Mouse (Mus musculus) thymus, postnatal 14 days (tissue): ENCODE measurements around the gene Hspb2.
A peak's percentile ranks its signal among the peaks of the same experiment; 100 is the strongest.

Experiments
- DNase-seq: peaks from one replicate; pipeline ENCODE4 v3.0.0; 2021

Hspb2 gene

DNA sequence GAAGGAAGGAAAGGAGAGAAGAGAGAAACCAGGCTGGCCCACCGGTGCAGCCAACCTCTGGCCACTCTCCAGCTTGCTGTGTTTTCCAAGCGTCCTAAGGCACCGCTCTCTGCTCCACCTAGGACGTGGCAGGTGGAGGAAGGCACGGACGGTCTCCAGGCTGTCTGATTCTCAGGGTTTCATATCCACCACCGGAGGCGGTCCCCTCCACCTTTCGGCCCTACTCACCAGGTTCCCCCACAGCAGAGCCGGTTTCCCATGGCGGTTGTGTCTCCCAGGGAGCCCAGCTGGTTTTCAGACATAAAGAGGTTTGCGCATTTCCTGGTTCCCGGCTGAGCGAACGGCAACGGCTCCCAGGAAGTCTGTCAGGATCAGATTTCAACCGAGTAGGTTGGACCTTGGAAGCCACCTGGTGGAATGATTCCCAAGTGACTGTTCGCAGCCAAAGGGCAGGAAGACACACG, 5.9 kb downstream of the Hspb2 start, which contains the start of gene 2310030G06Rik:
Gene 2310030G06Rik (minus strand): TSS at position 323 of the 464 bp plus-strand sequence.
- DNase-seq = no peak

DNA sequence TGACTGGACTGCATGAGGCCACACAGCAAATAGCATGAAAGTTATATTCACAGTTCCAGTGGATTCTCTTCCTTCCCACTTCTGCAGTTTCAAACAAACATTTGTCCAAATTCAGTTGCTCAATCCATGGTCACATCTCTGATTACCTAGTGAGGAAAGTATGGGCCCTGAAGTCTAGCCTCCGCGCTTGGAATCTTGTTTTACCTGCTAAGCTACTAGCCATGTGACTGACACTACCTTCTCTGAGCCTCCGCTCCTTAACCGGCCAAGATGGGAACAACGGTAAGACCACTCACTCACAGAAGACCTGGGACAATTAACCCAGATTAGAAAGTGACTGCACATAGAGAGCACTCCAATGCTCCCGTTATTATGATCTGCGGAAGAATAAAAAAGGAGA, 6.3 kb downstream of the Hspb2 start:
- DNase-seq = no peak

DNA sequence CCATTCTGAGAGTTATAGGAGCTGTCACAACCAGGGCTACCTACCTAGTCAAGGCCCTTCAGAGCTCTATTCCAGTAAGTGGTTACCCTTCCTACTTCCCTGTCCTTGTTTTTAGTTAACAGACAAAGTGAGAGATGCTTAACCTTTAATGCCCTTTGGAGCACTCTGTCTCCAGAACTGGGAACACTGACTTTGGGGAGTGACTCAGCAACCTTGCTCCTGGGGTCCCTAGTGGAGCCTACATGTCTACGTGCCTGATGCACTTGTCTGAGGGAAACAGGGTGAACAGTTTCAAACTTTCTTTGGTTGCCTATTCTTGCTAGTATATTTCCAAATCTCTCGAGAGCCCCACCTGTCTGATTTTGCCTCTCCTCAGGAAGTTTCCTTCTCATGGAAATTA, 9.4 kb downstream of the Hspb2 start:
- DNase-seq = no peak

DNA sequence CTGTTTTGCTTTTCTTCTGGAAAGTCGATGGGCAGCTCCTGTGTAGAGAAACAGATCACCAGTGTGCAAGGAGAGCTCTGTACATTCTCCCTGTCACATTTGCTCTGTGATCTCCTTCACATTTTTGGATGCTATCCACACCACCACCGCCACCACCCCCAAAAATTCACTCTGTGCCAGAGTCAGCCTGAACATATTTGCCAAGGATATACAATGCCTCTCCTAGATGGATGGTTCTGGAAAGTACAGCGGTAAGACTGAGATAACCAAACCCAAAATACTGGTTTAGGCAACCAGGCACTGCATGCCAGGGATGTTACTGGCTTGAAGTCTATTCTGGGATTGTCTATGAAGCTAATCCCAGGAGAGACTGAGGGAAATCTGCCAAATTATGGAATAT, 9.9 kb downstream of the Hspb2 start:
- DNase-seq = no peak

GRCm38 (mm10) chr9:50740867-50741784, 11.0 kb downstream of the Hspb2 start:
- no peak for DNase-seq

GRCm38 (mm10) chr9:50738914-50739870, 13.0 kb downstream of the Hspb2 start, which contains the start of gene Dixdc1:
Gene Dixdc1, minus strand, starts transcription at chr9:50739517.
- peak; percentile 83 for DNase-seq

DNA sequence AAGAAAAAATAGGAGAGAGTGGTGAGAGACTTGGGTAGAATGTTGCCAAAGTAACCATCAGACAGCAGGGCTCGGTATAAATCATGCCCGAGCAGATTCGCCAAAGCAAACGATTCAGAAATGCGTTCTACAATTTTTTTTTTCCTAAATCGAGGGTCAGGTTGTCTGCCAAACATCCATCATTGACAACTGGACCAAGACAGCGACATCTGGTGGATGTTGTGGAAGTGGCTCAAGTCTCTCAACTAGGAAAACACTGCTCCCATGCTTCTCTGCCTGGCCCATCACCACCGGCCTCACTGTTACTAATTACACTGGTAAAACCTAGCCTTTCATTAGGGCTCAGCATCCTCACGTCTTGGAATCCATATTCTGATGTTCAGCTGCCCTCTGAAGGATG, 17.2 kb downstream of the Hspb2 start:
- no peak for DNase-seq

- DNase-seq = no peak
These were observed 19.6 kb downstream of the Hspb2 start for GRCm38 (mm10) chr9:50732560-50732959.

DNA sequence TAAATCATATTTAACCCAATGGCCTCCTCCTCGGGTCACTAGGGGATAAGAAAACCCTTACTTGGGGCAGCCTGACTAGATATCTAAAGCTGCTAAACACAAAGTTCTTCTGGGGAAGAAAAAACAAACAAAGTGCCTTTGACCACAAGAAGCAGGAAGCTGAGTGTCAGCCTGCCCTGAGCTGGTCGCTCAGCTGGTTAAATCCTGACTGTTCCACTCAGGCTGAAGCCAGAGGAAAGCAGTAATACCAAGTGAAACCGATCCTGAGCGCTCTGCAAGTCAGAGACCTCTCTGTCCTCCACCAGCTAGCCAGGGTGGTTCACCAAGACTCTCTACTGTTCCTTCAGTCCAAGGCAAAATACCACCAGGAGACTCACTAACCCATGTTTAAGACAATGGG, 22.6 kb downstream of the Hspb2 start:
- DNase-seq = no peak

- peak; percentile 52 for DNase-seq
These were observed 24.1 kb downstream of the Hspb2 start for GRCm38 (mm10) chr9:50727925-50728651.

- no peak for DNase-seq
These were observed 24.8 kb downstream of the Hspb2 start for GRCm38 (mm10) chr9:50727171-50727924.

DNA sequence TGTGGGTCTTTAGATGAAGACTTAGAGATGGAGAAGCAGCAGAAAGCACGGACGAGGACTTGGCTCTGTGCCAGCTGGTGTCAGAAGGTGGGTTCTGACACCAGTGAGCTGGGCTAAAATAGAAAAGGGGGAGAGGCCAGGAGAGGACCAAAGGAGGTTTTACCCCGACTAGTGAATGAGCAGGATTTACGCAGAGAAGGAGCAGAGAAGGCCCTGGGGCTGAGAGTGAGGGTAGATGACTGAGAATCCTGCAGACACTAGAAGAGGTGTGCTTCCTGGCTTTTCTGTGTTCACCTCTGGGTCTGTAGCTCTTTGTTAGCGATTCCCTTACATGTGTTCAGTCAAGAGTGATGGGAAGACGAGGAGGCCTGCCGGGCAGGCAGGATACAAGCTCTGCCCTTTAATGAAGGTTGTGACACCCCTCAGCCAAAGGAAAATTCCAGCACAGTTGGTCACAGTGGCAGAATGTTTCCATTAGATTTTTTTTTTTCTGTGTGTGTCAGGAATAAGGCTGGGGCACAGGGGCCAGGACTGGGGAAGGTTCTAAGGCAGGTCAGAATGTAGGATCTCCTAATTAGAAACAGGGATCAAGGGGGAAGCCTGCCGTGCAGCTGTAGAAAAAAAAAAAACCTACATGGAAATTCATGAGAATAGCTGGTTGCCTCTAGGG, 26.1 kb downstream of the Hspb2 start:
- no peak for DNase-seq

DNA sequence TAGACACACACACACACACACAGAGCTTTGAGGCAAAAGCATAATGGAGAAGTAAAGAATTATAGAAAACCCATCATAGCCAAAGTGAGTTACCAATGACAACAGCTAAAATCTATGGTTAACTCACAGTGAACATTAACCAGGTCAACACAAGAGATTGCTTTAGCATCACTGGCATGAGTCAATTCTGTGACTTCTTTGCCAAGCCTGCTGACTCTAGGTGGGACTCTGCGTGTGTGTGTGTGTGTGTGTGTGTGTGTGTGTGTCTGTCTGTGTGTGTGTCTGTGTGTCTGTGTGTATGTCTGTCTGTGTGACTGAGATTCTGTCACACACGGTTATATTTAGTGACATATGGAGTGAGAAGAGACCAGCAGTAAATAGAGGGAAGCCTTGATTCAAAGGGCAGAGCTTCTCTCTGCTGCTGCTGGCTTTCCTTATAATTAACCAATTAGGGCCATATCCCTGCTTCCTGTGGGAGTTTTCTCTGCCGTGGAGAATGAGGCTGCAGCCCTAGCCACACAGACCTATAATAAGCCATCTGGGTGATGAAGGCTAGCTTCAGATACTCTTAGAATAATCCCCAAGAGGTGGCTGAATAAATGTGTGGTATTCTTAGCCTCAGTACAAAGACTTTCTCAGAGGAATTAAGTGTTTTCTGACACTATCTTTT, 27.4 kb downstream of the Hspb2 start:
- DNase-seq = no peak

DNA sequence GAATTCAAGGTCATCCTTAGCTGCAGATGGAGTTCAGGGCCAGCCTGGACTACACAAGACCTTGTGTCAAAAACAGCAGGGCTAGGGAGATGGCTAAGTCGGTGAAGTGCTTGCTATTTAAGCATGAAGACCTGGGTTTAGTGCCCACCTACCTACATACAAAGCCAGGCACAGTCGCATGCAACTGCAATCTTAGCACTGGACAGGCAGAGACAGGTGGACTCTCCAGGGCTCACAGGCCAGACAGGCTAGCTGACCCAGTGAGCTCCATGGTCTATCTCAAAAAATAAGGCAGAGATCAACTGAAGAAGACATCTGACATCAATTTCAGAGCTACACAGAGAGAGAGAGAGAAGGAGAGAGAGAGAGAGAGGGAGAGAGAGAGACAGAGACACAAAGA, 28.0 kb downstream of the Hspb2 start:
- DNase-seq = no peak

- no peak for DNase-seq
These were observed 28.7 kb downstream of the Hspb2 start for GRCm38 (mm10) chr9:50723406-50723805.

DNA sequence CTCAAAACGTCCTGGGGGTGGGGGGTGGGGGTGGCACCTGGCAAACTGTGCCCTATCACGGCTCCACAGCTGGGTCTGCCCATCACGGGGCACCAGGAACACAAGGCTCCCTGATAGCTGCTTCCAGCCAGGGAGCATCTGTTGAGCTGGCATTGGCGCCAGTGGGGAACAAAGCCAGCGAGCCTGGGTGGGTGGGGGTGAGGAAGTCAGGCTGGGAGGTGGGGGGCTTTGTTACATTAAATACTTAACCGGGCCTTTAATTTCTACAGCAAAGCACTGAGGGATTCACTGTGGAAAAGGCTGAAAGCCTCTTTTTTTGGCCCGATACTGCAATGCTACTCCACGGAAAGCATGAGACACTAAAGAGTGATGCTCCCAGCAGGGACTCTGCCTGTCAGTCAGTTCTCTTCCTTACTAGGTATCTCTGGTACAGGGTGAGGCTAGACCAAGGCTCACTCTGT, 29.7 kb downstream of the Hspb2 start:
- no peak for DNase-seq

- DNase-seq = no peak
These were observed 31.1 kb downstream of the Hspb2 start for GRCm38 (mm10) chr9:50721061-50721460.

DNA sequence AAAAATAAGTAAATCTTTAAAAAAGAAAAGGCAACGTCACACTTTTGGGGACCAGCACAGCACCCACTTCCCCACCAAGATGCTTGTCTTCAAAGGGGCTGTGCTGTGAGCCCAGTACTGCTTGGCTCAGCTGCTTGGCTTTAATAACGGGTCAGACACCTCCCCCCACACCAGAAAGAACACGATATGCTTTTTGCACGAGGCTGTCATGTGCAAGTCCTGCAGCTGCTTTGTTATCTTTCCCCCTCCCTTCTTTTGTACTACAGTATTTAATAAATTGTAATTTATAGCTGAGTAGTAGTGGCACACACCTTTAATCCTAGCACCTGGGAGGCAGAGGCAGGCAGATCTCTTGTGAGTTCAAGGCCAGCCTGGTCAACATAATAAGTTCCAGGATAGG, 33.3 kb downstream of the Hspb2 start:
- no peak for DNase-seq

DNA sequence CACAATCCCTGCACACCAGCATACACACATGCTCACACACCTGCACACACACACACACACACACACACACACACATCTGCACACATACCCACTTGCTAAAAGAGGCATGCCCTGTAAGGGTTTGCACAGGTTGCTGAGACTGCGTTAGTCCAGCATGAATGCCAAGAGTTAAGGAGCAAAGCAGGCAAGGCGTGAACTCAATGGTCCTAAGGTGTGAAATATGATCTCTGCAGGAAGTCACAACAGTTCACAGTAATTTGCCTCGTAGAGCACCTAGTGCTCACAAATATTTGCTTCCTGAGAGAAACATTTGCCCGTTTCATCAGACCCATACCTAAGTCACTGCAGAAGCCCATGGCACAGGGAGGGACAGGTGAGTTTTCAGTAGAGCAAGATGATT, 38.0 kb downstream of the Hspb2 start:
- no peak for DNase-seq

DNA sequence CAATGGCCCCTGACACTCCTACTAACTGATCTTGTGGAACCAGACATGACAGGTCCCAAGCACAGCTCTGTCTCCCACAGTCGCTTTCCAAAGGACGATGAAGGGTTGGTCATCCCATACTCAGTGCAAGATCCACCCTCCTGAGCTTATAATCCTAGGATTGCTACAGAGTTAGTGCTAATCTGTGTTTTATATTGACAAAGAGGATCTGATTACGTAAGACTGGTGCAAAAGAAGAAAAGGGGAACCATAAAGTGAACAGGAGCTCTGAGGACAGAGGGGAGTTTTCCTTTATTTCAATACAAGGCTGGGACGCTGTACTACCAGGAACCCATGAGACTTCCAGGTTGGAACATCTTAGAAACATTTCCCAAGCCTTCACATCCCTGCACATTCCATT, 40.8 kb downstream of the Hspb2 start:
- DNase-seq = no peak

DNA sequence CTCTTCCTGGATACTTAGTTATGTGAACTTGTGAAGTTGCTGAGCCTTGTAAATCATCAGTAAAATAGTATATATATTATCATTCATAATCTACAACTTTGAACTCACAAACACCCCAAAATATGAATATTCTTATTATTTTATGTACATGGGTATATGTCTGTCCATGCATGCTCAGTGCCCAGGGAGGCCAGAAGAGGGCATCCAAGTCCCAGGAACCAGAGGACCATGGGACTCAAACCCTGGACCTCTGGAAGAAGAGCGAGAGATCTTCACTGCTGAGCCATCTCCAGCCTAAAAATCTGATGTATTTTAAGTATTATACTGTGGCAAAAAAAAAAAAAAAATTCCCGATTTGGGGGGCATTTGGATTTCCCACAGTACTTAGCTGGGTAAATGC, 43.0 kb downstream of the Hspb2 start:
- peak; percentile 30 for DNase-seq
